Comparison of ENCODE assay signal across 8 mouse cellular contexts in genomic region chr6:113392387-113393071, GRCm38 (mm10). TPM values are rescaled to one million over a fixed set of nuclear protein-coding genes. Genes with fewer than 3 reads are reported as not detected.
DNase-seq lines count a peak whose midpoint lies in the region; ATAC-seq and TF ChIP-seq lines count a peak whose summit lies in the region.

No protein-coding gene starts in this region.

- 1% methylated on average over 46 of the region's 51 CpGs for WGBS in forebrain, embryonic 14.5 days
- WGBS in lung, embryonic 15.5 days: 1% methylated on average over 51 of the region's 51 CpGs

- peak; percentile 41 for DNase-seq in cerebellum, adult 11 months
- DNase-seq in forebrain, embryonic 14.5 days (ENCODE audit: low spot score): peak; percentile 73
- DNase-seq in heart, postnatal 4 days: peak; percentile 63
- DNase-seq in layer of hippocampus, adult 9-11 months: peak; percentile 48
- peak; percentile 29 for DNase-seq in ovary, postnatal 10 days (ENCODE audit: low spot score)
- DNase-seq in spleen, postnatal 4 days (ENCODE audit: low spot score in 2 of 2): no peak

- no peaks in the 10 kb centered on the region for H3K9me3 ChIP-seq in E14TG2a.4 (ENCODE audit: low read length)
- no peaks in the 10 kb centered on the region for H3K9me3 ChIP-seq in forebrain, embryonic 14.5 days (replicated peaks; ENCODE audit: control insufficient read depth, low read length)
- H3K9me3 ChIP-seq in lung, embryonic 15.5 days: no peaks in the 10 kb centered on the region

- peak overlapping the region; percentile 85 for H3K4me3 ChIP-seq in E14TG2a.4 (replicated peaks; ENCODE audit: low read length)
- peak overlapping the region; percentile 41 for H3K4me3 ChIP-seq in forebrain, embryonic 14.5 days (ENCODE audit: low read depth, low read length)
- H3K4me3 ChIP-seq in lung, embryonic 15.5 days: peak overlapping the region; percentile 47

- ATAC-seq in forebrain, embryonic 14.5 days: peak; percentile 92
- peak; percentile 81 for ATAC-seq in lung, embryonic 15.5 days (ENCODE audit: borderline replicate concordance, extremely low read depth, low FRiP score, low TSS enrichment)

- 0 out of 2 replicates have a peak, but pooled peaks cover 5% of the 10 kb centered on the region for H3K27me3 ChIP-seq in E14TG2a.4 (ENCODE audit: insufficient read depth, low read length)
- H3K27me3 ChIP-seq in forebrain, embryonic 14.5 days (replicated peaks; ENCODE audit: control insufficient read depth, insufficient read depth, low read length): no peaks in the 10 kb centered on the region
- no peaks in the 10 kb centered on the region for H3K27me3 ChIP-seq in lung, embryonic 15.5 days

- TF ChIP-seq CTCF in E14TG2a.4 (conservative IDR thresholded peaks at IDR 0.05; ENCODE audit: low read length): no peak

- peak overlapping the region; percentile 74 for H3K9ac ChIP-seq in forebrain, embryonic 14.5 days (ENCODE audit: low read length)
- H3K9ac ChIP-seq in lung, embryonic 15.5 days: peak overlapping the region; percentile 50

- peaks cover 49% of the 10 kb centered on the region for H3K36me3 ChIP-seq in E14TG2a.4 (ENCODE audit: insufficient read depth, low read length)
- peaks cover 33% of the 10 kb centered on the region for H3K36me3 ChIP-seq in forebrain, embryonic 14.5 days (ENCODE audit: control insufficient read depth, insufficient read depth, low read length)
- peaks cover 30% of the 10 kb centered on the region for H3K36me3 ChIP-seq in lung, embryonic 15.5 days

- peak overlapping the region; percentile 76 for H3K4me2 ChIP-seq in forebrain, embryonic 14.5 days (ENCODE audit: low read length)
- peak overlapping the region; percentile 94 for H3K4me2 ChIP-seq in lung, embryonic 15.5 days

- H3K4me1 ChIP-seq in E14TG2a.4 (replicated peaks; ENCODE audit: low read depth, low read length): peaks cover 93% of the 10 kb centered on the region
- H3K4me1 ChIP-seq in forebrain, embryonic 14.5 days (ENCODE audit: control insufficient read depth, insufficient read depth, low read length): peaks cover 6% of the 10 kb centered on the region; the same call in 1 of the 2 replicates
- H3K4me1 ChIP-seq in lung, embryonic 15.5 days: peaks cover 9% of the 10 kb centered on the region

- peak overlapping the region; percentile 71; the same call in 1 of the 2 replicates for H3K27ac ChIP-seq in forebrain, embryonic 14.5 days (ENCODE audit: low read depth, low read length)
- H3K27ac ChIP-seq in lung, embryonic 15.5 days: peak overlapping the region; percentile 7; the same call in 1 of the 2 replicates

RNA-seq across cellular contexts. Expression of gene Ttll3, which starts 3.5 kb away (rescaled TPM):
- polyA plus RNA-seq in forebrain, embryonic 14.5 days (2014; fragmentation: Nextera tagmentation; extraction: Ambion mirVana): 2.5 and 5.0 TPM in 2 replicates
- total RNA-seq in heart, postnatal 4 days (2021): 1 to 10 TPM; 1.7 to 2.7 TPM
- 3.0 and 3.9 TPM in 2 replicates for polyA plus RNA-seq in lung, embryonic 15.5 days (2015; fragmentation: Nextera tagmentation; extraction: Ambion mirVana)

RNA-seq across cellular contexts. Expression of gene Arpc4, which starts 14.6 kb away (rescaled TPM):
- 265 and 270 TPM in 2 replicates for polyA plus RNA-seq in forebrain, embryonic 14.5 days (2014; fragmentation: Nextera tagmentation; extraction: Ambion mirVana)
- total RNA-seq in heart, postnatal 4 days (2021): 100 to 1,000 TPM; 142 to 143 TPM
- 399 and 412 TPM in 2 replicates for polyA plus RNA-seq in lung, embryonic 15.5 days (2015; fragmentation: Nextera tagmentation; extraction: Ambion mirVana)

RNA-seq across cellular contexts. Expression of gene Tada3, which starts 14.8 kb away (rescaled TPM):
- 68.2 and 83.2 TPM in 2 replicates for polyA plus RNA-seq in forebrain, embryonic 14.5 days (2014; fragmentation: Nextera tagmentation; extraction: Ambion mirVana)
- 10 to 100 TPM; 23.8 to 26.0 TPM for total RNA-seq in heart, postnatal 4 days (2021)
- 53.1 and 54.6 TPM in 2 replicates for polyA plus RNA-seq in lung, embryonic 15.5 days (2015; fragmentation: Nextera tagmentation; extraction: Ambion mirVana)

RNA-seq across cellular contexts. Expression of gene Rpusd3, which starts 26.6 kb away (rescaled TPM):
- polyA plus RNA-seq in forebrain, embryonic 14.5 days (2014; fragmentation: Nextera tagmentation; extraction: Ambion mirVana): 15.8 and 19.8 TPM in 2 replicates
- total RNA-seq in heart, postnatal 4 days (2021): 1 to 10 TPM; 7.1 to 7.9 TPM
- 19.1 and 20.9 TPM in 2 replicates for polyA plus RNA-seq in lung, embryonic 15.5 days (2015; fragmentation: Nextera tagmentation; extraction: Ambion mirVana)

RNA-seq across cellular contexts. Expression of gene Cidec, which starts 43.0 kb away (rescaled TPM):
- polyA plus RNA-seq in forebrain, embryonic 14.5 days (2014; fragmentation: Nextera tagmentation; extraction: Ambion mirVana): not detected in 2 replicates
- total RNA-seq in heart, postnatal 4 days (2021): 1 to 10 TPM; 1.8 to 2.3 TPM
- not detected in 2 replicates for polyA plus RNA-seq in lung, embryonic 15.5 days (2015; fragmentation: Nextera tagmentation; extraction: Ambion mirVana)

Comparison
In these comparisons a context has a peak if more than half of its experiments do, and no peak if none do; other contexts are left out.
1. DNase-seq: peak in cerebellum, adult 11 months (single experiment), forebrain, embryonic 14.5 days (single experiment), heart, postnatal 4 days (single experiment), layer of hippocampus, adult 9-11 months (single experiment) and ovary, postnatal 10 days (single experiment); none in spleen, postnatal 4 days (0 of 2).
2. Peak in every context shown above with its lines, with median percentiles within 50 percentile points of each other: H3K4me3 ChIP-seq.